Mouse (Mus musculus): ENCODE measurements around the gene Fam133b.

- no peak for TF ChIP-seq CTCF (IDR thresholded peaks at IDR 0.05; ENCODE audit: extremely low read depth, insufficient read depth, low read length)
- TF ChIP-seq POLR2A (IDR thresholded peaks at IDR 0.05; ENCODE audit: extremely low read depth, insufficient read depth, low read length), result no peak
Measured at GRCm38 (mm10) chr5:3503836-3504323, 39.8 kb upstream of the Fam133b start.

All from cortical plate, adult 2 months (tissue).